Mouse (Mus musculus) neural tube, embryonic 10.5 days (tissue): ENCODE results near the gene Tet2.

Source experiments
- DNase-seq: peaks from one replicate; pipeline ENCODE4 v3.0.0-alpha.2; 2017; ENCODE audit warnings: low spot score; ENCODE audit errors: extremely low spot score

Tet2 gene

GRCm38 (mm10) chr3:133522289-133522688 lies 22.6 kb downstream of the Tet2 start:
- DNase-seq: no peak

- DNase-seq: no peak
These were observed 26.1 kb downstream of the Tet2 start for GRCm38 (mm10) chr3:133518801-133519200.

GRCm38 (mm10) chr3:133518116-133518515 lies 26.8 kb downstream of the Tet2 start:
- no peak for DNase-seq

- no peak for DNase-seq
These were observed 27.5 kb downstream of the Tet2 start for GRCm38 (mm10) chr3:133517406-133517805.

- DNase-seq: no peak
These were observed 28.8 kb downstream of the Tet2 start for GRCm38 (mm10) chr3:133516137-133516536.

- no peak for DNase-seq
These were observed 29.6 kb downstream of the Tet2 start for GRCm38 (mm10) chr3:133515204-133515969.

GRCm38 (mm10) chr3:133514290-133514689 lies 30.6 kb downstream of the Tet2 start:
- no peak for DNase-seq

- DNase-seq: no peak
These were observed 31.5 kb downstream of the Tet2 start for GRCm38 (mm10) chr3:133513475-133513874.

- DNase-seq: no peak
These were observed 34.6 kb downstream of the Tet2 start for GRCm38 (mm10) chr3:133510368-133510767.

- no peak for DNase-seq
These were observed 35.1 kb downstream of the Tet2 start for GRCm38 (mm10) chr3:133509796-133510195.

GRCm38 (mm10) chr3:133508881-133509280 lies 36.1 kb downstream of the Tet2 start:
- DNase-seq: no peak

- no peak for DNase-seq
These were observed 38.5 kb downstream of the Tet2 start for GRCm38 (mm10) chr3:133506289-133506954.

GRCm38 (mm10) chr3:133496953-133497352 lies 48.0 kb downstream of the Tet2 start:
- no peak for DNase-seq

GRCm38 (mm10) chr3:133491370-133491769 lies 53.6 kb downstream of the Tet2 start:
- no peak for DNase-seq

- no peak for DNase-seq
These were observed 56.8 kb downstream of the Tet2 start for GRCm38 (mm10) chr3:133488022-133488725.

GRCm38 (mm10) chr3:133482887-133483286 lies 62.1 kb downstream of the Tet2 start:
- DNase-seq: no peak

- DNase-seq: no peak
These were observed 66.0 kb downstream of the Tet2 start for GRCm38 (mm10) chr3:133478987-133479386.

- DNase-seq: no peak
These were observed 71.2 kb downstream of the Tet2 start for GRCm38 (mm10) chr3:133473781-133474180.

- no peak for DNase-seq
These were observed 73.8 kb downstream of the Tet2 start for GRCm38 (mm10) chr3:133471101-133471500.

GRCm38 (mm10) chr3:133468883-133469282 lies 76.1 kb downstream of the Tet2 start:
- no peak for DNase-seq

- no peak for DNase-seq
These were observed 81.7 kb downstream of the Tet2 start for GRCm38 (mm10) chr3:133463233-133463632.

GRCm38 (mm10) chr3:133462485-133462884 lies 82.5 kb downstream of the Tet2 start:
- no peak for DNase-seq
